Mouse (Mus musculus): ENCODE results near the gene S100b.

GRCm38 (mm10) chr10:76289936-76290671 lies 36.5 kb downstream of the S100b start:
- no peak for TF ChIP-seq CTCF (IDR thresholded peaks at IDR 0.05; ENCODE audit: low read depth)
- no peak for TF ChIP-seq EP300 (IDR thresholded peaks at IDR 0.05; ENCODE audit: low read depth)
